Mouse (Mus musculus): ENCODE results near the gene Odf3. TPM values are rescaled to one million over a fixed set of nuclear protein-coding genes. Genes with fewer than 3 reads are reported as not detected.

Odf3 gene
- polyA plus RNA-seq, 1 experiment from 2014 or later: not detected

DNA sequence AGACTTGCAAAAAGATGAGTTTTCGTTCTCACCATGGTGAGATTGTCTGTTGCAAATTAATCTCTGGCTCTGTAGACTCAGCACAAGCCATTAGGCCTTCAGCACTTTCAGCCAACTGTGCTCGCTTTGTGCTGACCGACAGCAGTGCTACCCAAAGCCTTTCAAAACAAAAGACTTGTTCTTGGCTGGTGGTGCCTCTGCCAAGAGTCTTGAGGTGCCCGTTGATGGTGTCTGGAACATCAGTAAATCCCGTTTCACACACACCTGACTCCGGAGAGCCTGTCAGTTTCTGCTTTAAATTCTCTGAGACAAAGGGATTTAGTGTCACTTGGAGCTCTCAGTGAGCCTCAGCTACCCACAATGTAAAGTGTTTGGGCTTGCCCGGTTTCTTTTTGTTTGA lies 46.4 kb downstream of the Odf3 start:
- Histone ChIP-seq H3K9me3 (ENCODE audit: low read length) (no peaks in the 10 kb centered on the region), H3K27ac (ENCODE audit: low read length) (no peak overlapping the region), H3K9ac (replicated peaks; ENCODE audit: low read depth) (no peak overlapping the region), H3K4me3 (ENCODE audit: low read depth, low read length) (no peak overlapping the region), H3K27me3 (replicated peaks; ENCODE audit: insufficient read depth, low read length) (no peaks in the 10 kb centered on the region), H3K36me3 (ENCODE audit: insufficient read depth, low read length) (peaks cover 51% of the 10 kb centered on the region), H3K4me1 (ENCODE audit: insufficient read depth, low read depth, low read length) (no peaks in the 10 kb centered on the region), H3K4me2 (replicated peaks; ENCODE audit: low read depth, low read length) (no peak overlapping the region)
- TF ChIP-seq CTCF (IDR thresholded peaks at IDR 0.05) (no peak), EP300 (IDR thresholded peaks at IDR 0.05) (no peak)
- no peak for DNase-seq (ENCODE audit: low spot score)
- ATAC-seq: no peak
- WGBS: 91% methylated on average over 7 of the region's 7 CpGs

DNA sequence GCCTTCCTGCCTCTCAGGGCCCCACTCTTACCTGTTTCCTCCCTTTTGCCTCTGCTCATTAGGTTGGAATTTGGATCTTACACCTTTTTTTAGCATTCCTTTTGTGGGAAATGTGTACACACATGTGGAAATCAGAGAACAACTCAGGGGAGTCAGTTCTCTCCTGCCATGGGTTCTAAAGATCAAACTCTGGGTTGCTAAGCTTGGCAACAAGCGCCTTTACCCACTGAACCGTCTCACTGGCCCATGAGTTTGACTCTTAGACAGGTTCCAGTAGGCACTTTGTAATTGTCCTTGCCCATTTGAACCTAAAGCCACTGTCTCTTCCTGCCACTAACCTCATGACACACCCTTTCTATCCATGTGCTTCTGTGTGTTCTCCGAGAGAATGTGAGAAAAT lies 47.0 kb downstream of the Odf3 start:
- ATAC-seq (no peak), DNase-seq (ENCODE audit: low spot score) (no peak)
- Histone ChIP-seq H3K9ac (replicated peaks; ENCODE audit: low read depth) (no peak overlapping the region), H3K27ac (ENCODE audit: low read length) (no peak overlapping the region), H3K9me3 (ENCODE audit: low read length) (no peaks in the 10 kb centered on the region), H3K27me3 (replicated peaks; ENCODE audit: insufficient read depth, low read length) (no peaks in the 10 kb centered on the region), H3K36me3 (ENCODE audit: insufficient read depth, low read length) (peaks cover 45% of the 10 kb centered on the region), H3K4me3 (ENCODE audit: low read depth, low read length) (no peak overlapping the region), H3K4me2 (replicated peaks; ENCODE audit: low read depth, low read length) (no peak overlapping the region), H3K4me1 (ENCODE audit: insufficient read depth, low read depth, low read length) (no peaks in the 10 kb centered on the region)
- WGBS: 90% methylated on average over 3 of the region's 3 CpGs
- TF ChIP-seq CTCF (IDR thresholded peaks at IDR 0.05) (no peak), EP300 (IDR thresholded peaks at IDR 0.05) (no peak)

DNA sequence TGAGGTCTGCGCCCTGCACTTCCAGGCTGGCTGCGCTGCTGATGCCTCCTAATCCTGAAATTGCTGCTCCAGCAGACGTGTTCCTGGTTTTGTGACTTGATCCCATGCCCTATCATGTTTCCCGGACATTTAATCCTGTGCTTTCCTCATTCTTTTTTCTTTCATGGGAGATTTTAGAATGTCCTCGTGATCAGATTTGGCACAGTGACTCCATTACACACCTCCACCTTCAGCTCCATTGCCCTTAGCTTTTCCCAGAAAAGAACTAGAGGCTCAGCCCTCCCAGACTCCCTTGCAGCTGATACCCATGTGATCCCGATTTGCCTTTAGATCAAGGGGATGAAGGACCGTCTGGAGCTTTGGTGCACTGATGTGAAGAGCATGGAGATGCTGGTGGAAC lies 50.3 kb downstream of the Odf3 start:
- H3K27me3 ChIP-seq (replicated peaks; ENCODE audit: insufficient read depth, low read length): no peaks in the 10 kb centered on the region
- no peaks in the 10 kb centered on the region for H3K9me3 ChIP-seq (ENCODE audit: low read length)
- no peak overlapping the region for H3K9ac ChIP-seq (replicated peaks; ENCODE audit: low read depth)
- TF ChIP-seq EP300 (IDR thresholded peaks at IDR 0.05) (no peak), CTCF (IDR thresholded peaks at IDR 0.05) (no peak)
- no peak overlapping the region for H3K27ac ChIP-seq (ENCODE audit: low read length)
- H3K4me1 ChIP-seq (ENCODE audit: insufficient read depth, low read depth, low read length): no peaks in the 10 kb centered on the region
- H3K36me3 ChIP-seq (ENCODE audit: insufficient read depth, low read length): peaks cover 31% of the 10 kb centered on the region
- 89% methylated on average over 7 of the region's 7 CpGs for WGBS
- DNase-seq (ENCODE audit: low spot score) (no peak), ATAC-seq (no peak)
- no peak overlapping the region for H3K4me2 ChIP-seq (replicated peaks; ENCODE audit: low read depth, low read length)
- no peak overlapping the region for H3K4me3 ChIP-seq (ENCODE audit: low read depth, low read length)

DNA sequence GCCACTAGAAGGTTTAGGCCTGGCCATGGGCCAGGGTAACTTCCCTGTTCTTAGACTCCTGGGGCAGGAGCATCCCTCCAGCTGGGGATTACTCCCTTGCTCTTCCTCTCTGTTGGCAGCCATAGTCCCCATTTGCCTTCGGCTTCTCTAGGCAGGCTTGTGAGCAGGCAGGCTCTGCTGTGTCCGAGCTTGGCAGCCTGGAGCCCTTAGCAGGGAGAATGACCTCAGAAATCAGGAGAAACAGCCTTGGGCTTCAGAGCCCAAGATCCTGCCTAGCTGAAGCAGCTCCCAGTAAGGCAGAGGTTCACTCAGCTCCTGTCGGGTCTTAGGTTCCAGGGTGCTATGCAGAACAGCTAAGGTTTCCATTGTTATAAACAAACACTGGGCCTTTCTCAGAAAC lies 51.5 kb downstream of the Odf3 start:
- H3K27ac ChIP-seq (ENCODE audit: low read length): no peak overlapping the region
- H3K4me3 ChIP-seq (ENCODE audit: low read depth, low read length): no peak overlapping the region
- H3K36me3 ChIP-seq (ENCODE audit: insufficient read depth, low read length): peaks cover 25% of the 10 kb centered on the region
- no peaks in the 10 kb centered on the region for H3K4me1 ChIP-seq (ENCODE audit: insufficient read depth, low read depth, low read length)
- TF ChIP-seq CTCF (IDR thresholded peaks at IDR 0.05): no peak
- no peak for TF ChIP-seq EP300 (IDR thresholded peaks at IDR 0.05)
- H3K9me3 ChIP-seq (ENCODE audit: low read length): no peaks in the 10 kb centered on the region
- DNase-seq (ENCODE audit: low spot score) (no peak), ATAC-seq (no peak)
- no peak overlapping the region for H3K4me2 ChIP-seq (replicated peaks; ENCODE audit: low read depth, low read length)
- WGBS: 80% methylated on average over 3 of the region's 3 CpGs
- no peaks in the 10 kb centered on the region for H3K27me3 ChIP-seq (replicated peaks; ENCODE audit: insufficient read depth, low read length)
- H3K9ac ChIP-seq (replicated peaks; ENCODE audit: low read depth): no peak overlapping the region

DNA sequence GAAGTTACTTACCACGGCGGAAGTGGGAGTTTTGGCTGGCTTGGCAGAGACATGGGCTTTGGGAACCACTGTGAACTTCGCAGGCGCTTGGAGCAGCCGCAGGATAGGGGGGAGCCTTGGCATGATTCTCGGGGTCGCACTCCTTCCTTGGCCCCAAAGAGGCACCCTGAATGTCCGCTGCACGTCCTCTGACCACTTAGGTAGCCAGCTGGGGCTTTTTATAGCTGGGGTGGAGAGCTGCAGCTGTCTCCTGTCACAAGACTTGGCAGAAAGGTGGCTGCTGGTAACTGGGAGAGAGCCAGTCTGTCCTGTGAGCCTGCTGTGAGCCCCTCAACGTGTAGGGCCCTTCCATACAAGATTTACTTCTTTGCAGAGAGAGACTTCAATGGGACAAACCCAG lies 52.6 kb downstream of the Odf3 start, which contains the start of gene Cox8b:
Cox8b (minus strand) TSS at position 227 of the 400 bp plus-strand sequence.
- ATAC-seq (peak; percentile 29), DNase-seq (ENCODE audit: low spot score) (peak; percentile 38)
- no peaks in the 10 kb centered on the region for H3K4me1 ChIP-seq (ENCODE audit: insufficient read depth, low read depth, low read length)
- H3K4me3 ChIP-seq (ENCODE audit: low read depth, low read length): no peak within 1 kb of the TSS
- 60% methylated on average over 10 of the region's 10 CpGs for WGBS
- H3K9me3 ChIP-seq (ENCODE audit: low read length): no peaks in the 10 kb centered on the region
- H3K36me3 ChIP-seq (ENCODE audit: insufficient read depth, low read length): peaks cover 20% of the 10 kb centered on the region
- H3K27ac ChIP-seq (ENCODE audit: low read length): peak within 1 kb of the TSS; percentile 33; the same call in 1 of the 2 replicates
- H3K27me3 ChIP-seq (replicated peaks; ENCODE audit: insufficient read depth, low read length): no peaks in the 10 kb centered on the region
- H3K4me2 ChIP-seq (replicated peaks; ENCODE audit: low read depth, low read length): no peak within 1 kb of the TSS
- TF ChIP-seq CTCF (IDR thresholded peaks at IDR 0.05) (no peak), EP300 (IDR thresholded peaks at IDR 0.05) (no peak)
- no peak within 1 kb of the TSS for H3K9ac ChIP-seq (replicated peaks; ENCODE audit: low read depth)

Other genes starting within 250 kb of the Odf3 start
- 0.01 TPM in 1 of 2 replicates, not detected in the other for gene Olfr46, start 246.5 kb upstream of the Odf3 start, polyA plus RNA-seq (2015; fragmentation: Nextera tagmentation; extraction: Ambion mirVana)
- not detected in 2 replicates for gene Olfr61, start 218.8 kb upstream of the Odf3 start, polyA plus RNA-seq (2015; fragmentation: Nextera tagmentation; extraction: Ambion mirVana)
- not detected in 2 replicates for gene Olfr53, start 201.4 kb upstream of the Odf3 start, polyA plus RNA-seq (2015; fragmentation: Nextera tagmentation; extraction: Ambion mirVana)
- not detected in 2 replicates for gene Olfr539, start 187.9 kb upstream of the Odf3 start, polyA plus RNA-seq (2015; fragmentation: Nextera tagmentation; extraction: Ambion mirVana)
- gene Olfr45, start 165.9 kb upstream of the Odf3 start, polyA plus RNA-seq (2015; fragmentation: Nextera tagmentation; extraction: Ambion mirVana): not detected in 2 replicates
- gene Olfr541, start 150.5 kb upstream of the Odf3 start, polyA plus RNA-seq (2015; fragmentation: Nextera tagmentation; extraction: Ambion mirVana): not detected in 2 replicates
- gene Cyp2e1, start 84.1 kb upstream of the Odf3 start, polyA plus RNA-seq (2015; fragmentation: Nextera tagmentation; extraction: Ambion mirVana): 1.5 and 1.9 TPM in 2 replicates
- not detected in 2 replicates for gene Syce1, start 60.0 kb upstream of the Odf3 start, polyA plus RNA-seq (2015; fragmentation: Nextera tagmentation; extraction: Ambion mirVana)
- gene Zfp941, start 25.6 kb upstream of the Odf3 start, polyA plus RNA-seq (2015; fragmentation: Nextera tagmentation; extraction: Ambion mirVana): 0.21 and 0.30 TPM in 2 replicates
- gene Urah, start 12.8 kb upstream of the Odf3 start, polyA plus RNA-seq (2015; fragmentation: Nextera tagmentation; extraction: Ambion mirVana): 12.6 and 15.0 TPM in 2 replicates
- gene Scgb1c1, start 2.3 kb upstream of the Odf3 start, polyA plus RNA-seq (2015; fragmentation: Nextera tagmentation; extraction: Ambion mirVana): 25.9 and 27.0 TPM in 2 replicates
- not detected in 2 replicates for gene Gm45785, start 8.5 kb downstream of the Odf3 start, polyA plus RNA-seq (2015; fragmentation: Nextera tagmentation; extraction: Ambion mirVana)
- gene Ric8a, start 9.2 kb downstream of the Odf3 start, polyA plus RNA-seq (2015; fragmentation: Nextera tagmentation; extraction: Ambion mirVana): 63.6 and 68.0 TPM in 2 replicates
- gene Bet1l, start 9.8 kb downstream of the Odf3 start, polyA plus RNA-seq (2015; fragmentation: Nextera tagmentation; extraction: Ambion mirVana): 69.1 and 81.7 TPM in 2 replicates
- 157 and 164 TPM in 2 replicates for gene Psmd13, start 34.2 kb downstream of the Odf3 start, polyA plus RNA-seq (2015; fragmentation: Nextera tagmentation; extraction: Ambion mirVana)
- 23.7 and 25.8 TPM in 2 replicates for gene Sirt3, start 34.5 kb downstream of the Odf3 start, polyA plus RNA-seq (2015; fragmentation: Nextera tagmentation; extraction: Ambion mirVana)
- 13.1 and 18.3 TPM in 2 replicates for gene Cox8b, start 52.6 kb downstream of the Odf3 start, polyA plus RNA-seq (2015; fragmentation: Nextera tagmentation; extraction: Ambion mirVana)
- gene Nlrp6, start 73.1 kb downstream of the Odf3 start, polyA plus RNA-seq (2015; fragmentation: Nextera tagmentation; extraction: Ambion mirVana): 0.07 and 0.10 TPM in 2 replicates
- 12.7 and 14.4 TPM in 2 replicates for gene Pgghg, start 93.6 kb downstream of the Odf3 start, polyA plus RNA-seq (2015; fragmentation: Nextera tagmentation; extraction: Ambion mirVana)
- 1.6 and 1.8 TPM in 2 replicates for gene Ifitm5, start 102.5 kb downstream of the Odf3 start, polyA plus RNA-seq (2015; fragmentation: Nextera tagmentation; extraction: Ambion mirVana)
- gene Gm45717, start 108.1 kb downstream of the Odf3 start, polyA plus RNA-seq (2015; fragmentation: Nextera tagmentation; extraction: Ambion mirVana): 0.31 TPM in 1 of 2 replicates, not detected in the other
- gene Ifitm2, start 108.2 kb downstream of the Odf3 start, polyA plus RNA-seq (2015; fragmentation: Nextera tagmentation; extraction: Ambion mirVana): 1,373 and 1,710 TPM in 2 replicates
- 402 and 510 TPM in 2 replicates for gene Ifitm1, start 119.4 kb downstream of the Odf3 start, polyA plus RNA-seq (2015; fragmentation: Nextera tagmentation; extraction: Ambion mirVana)
- gene Ifitm3, start 163.0 kb downstream of the Odf3 start, polyA plus RNA-seq (2015; fragmentation: Nextera tagmentation; extraction: Ambion mirVana): 779 and 1,037 TPM in 2 replicates
- gene Ifitm6, start 170.1 kb downstream of the Odf3 start, polyA plus RNA-seq (2015; fragmentation: Nextera tagmentation; extraction: Ambion mirVana): 7.4 and 7.7 TPM in 2 replicates
- gene Gm17387, start 181.3 kb downstream of the Odf3 start, polyA plus RNA-seq (2015; fragmentation: Nextera tagmentation; extraction: Ambion mirVana): not detected in 2 replicates
- gene B4galnt4, start 213.3 kb downstream of the Odf3 start, polyA plus RNA-seq (2015; fragmentation: Nextera tagmentation; extraction: Ambion mirVana): 0.13 and 0.20 TPM in 2 replicates
- 14.4 and 15.3 TPM in 2 replicates for gene Pkp3, start 230.4 kb downstream of the Odf3 start, polyA plus RNA-seq (2015; fragmentation: Nextera tagmentation; extraction: Ambion mirVana)